Mouse (Mus musculus): ENCODE measurements around the gene Negr1. TPM values are rescaled to one million over a fixed set of nuclear protein-coding genes. Genes with fewer than 3 reads are reported as not detected.

Negr1 gene
- total and polyA plus RNA-seq, 3 experiments, result not detected

- dilution Hi-C loops (cut with MboI; ENCODE audit: extremely low pct_ligation_motif_present, extremely low pct_unique_long_range_greater_than_20kb, low sequenced_read_pairs), result no loop called here
Observed at GRCm38 (mm10) chr3:156799228-156799627, 237.6 kb downstream of the Negr1 start.

DNA sequence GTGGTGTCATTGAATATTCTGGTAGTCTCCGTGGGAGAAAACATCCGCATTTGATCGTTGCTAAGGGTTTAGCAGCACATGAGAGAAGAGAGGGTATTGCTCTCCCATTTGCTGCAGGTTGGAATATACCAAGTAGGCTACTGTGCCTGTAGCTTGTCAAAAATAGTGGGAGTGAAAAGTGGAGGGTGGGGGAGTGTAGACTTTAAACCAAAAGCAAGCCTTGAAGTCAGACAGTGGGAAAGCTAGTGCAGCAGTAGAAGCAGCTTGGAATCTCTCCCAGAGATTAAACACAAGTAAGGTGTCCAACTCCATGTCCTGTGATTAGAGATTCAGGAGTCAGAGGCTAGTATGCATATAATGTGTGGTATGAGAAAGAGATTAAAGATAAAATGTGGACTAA lies 248.2 kb downstream of the Negr1 start:
- H3K36me3 ChIP-seq (replicated peaks in 1 of 2; ENCODE audit: control insufficient read depth in 1 of 2, insufficient read depth in 1 of 2, low read length in 1 of 2), result no peaks in the 10 kb centered on the region
- H3K79me2 ChIP-seq (replicated peaks; ENCODE audit: control insufficient read depth, extremely low read depth, insufficient read depth, poor library complexity, severe bottlenecking), result no peaks in the 10 kb centered on the region
- in situ Hi-C loops (cut with MboI; ENCODE audit: low pct_ligation_motif_present, low pct_unique_long_range_greater_than_20kb, low sequenced_read_pairs), result no loop called here
- TF ChIP-seq ETS1 (conservative IDR thresholded peaks at IDR 0.05; ENCODE audit: low read depth, low read length), result no peak
- no peak for TF ChIP-seq HCFC1 (IDR thresholded peaks at IDR 0.05; ENCODE audit: low read depth, low read length)
- TF ChIP-seq CHD1 (IDR thresholded peaks at IDR 0.05; ENCODE audit: low read depth, low read length), result no peak
- no peak for TF ChIP-seq SMC3 (IDR thresholded peaks at IDR 0.05; ENCODE audit: low read depth, low read length)
- TF ChIP-seq MAFK (IDR thresholded peaks at IDR 0.05; ENCODE audit: insufficient replicate concordance, low read length), result no peak
- no peak for TF ChIP-seq E2F4 (IDR thresholded peaks at IDR 0.05; ENCODE audit: insufficient replicate concordance, low read depth, low read length)
- TF ChIP-seq SIN3A (IDR thresholded peaks at IDR 0.05; ENCODE audit: low read length), result no peak
- TF ChIP-seq NELFE (IDR thresholded peaks at IDR 0.05; ENCODE audit: low read depth, low read length), result no peak
- no peak for TF ChIP-seq USF1 (IDR thresholded peaks at IDR 0.05; ENCODE audit: low read depth, low read length)
- no peak for TF ChIP-seq CTCF (conservative IDR thresholded peaks at IDR 0.05 in 1 of 2, IDR thresholded peaks at IDR 0.05 in 1 of 2; ENCODE audit: low read depth in 2 of 2, low read length in 2 of 2)
- TF ChIP-seq JUN (IDR thresholded peaks at IDR 0.05; ENCODE audit: insufficient read depth, low read depth, low read length), result no peak
- TF ChIP-seq MEF2A (IDR thresholded peaks at IDR 0.05; ENCODE audit: borderline replicate concordance, low read depth, low read length), result no peak
- TF ChIP-seq TCF12 (IDR thresholded peaks at IDR 0.05; ENCODE audit: low read depth, low read length), result no peak
- H3K4me3 ChIP-seq (replicated peaks in 1 of 3; ENCODE audit: low read depth in 2 of 3, low read length in 2 of 3, poor library complexity in 1 of 3), result no peak overlapping the region
- H3K4me2 ChIP-seq (ENCODE audit: insufficient read depth, low read depth, poor library complexity, severe bottlenecking), result no peak overlapping the region
- peaks cover 27% of the 10 kb centered on the region for H3K9me3 ChIP-seq (replicated peaks; ENCODE audit: low read length)
- dilution Hi-C loops (cut with MboI; ENCODE audit: extremely low pct_ligation_motif_present, extremely low pct_unique_long_range_greater_than_20kb, low sequenced_read_pairs), result no loop called here
- H3K9ac ChIP-seq (ENCODE audit: insufficient read depth, low read depth), result no peak overlapping the region
- no peaks in the 10 kb centered on the region for H3K4me1 ChIP-seq (ENCODE audit: control insufficient read depth in 1 of 2, insufficient read depth in 2 of 2)
- no peak for DNase-seq (ENCODE audit: extremely low read depth)
- H3K27ac ChIP-seq (ENCODE audit: insufficient read depth, low read depth), result no peak overlapping the region
- no peaks in the 10 kb centered on the region for H3K27me3 ChIP-seq (replicated peaks)

More at GRCm38 (mm10) chr3:156799228-156799627, 237.6 kb downstream of the Negr1 start:
- Histone ChIP-seq H3K4me3 (replicated peaks in 1 of 3; ENCODE audit: low read depth in 2 of 3, low read length in 2 of 3, poor library complexity in 1 of 3) (no peak overlapping the region), H3K36me3 (replicated peaks in 1 of 2; ENCODE audit: control insufficient read depth in 1 of 2, insufficient read depth in 1 of 2, low read length in 1 of 2) (no peaks in the 10 kb centered on the region), H3K27me3 (replicated peaks) (no peaks in the 10 kb centered on the region), H3K27ac (ENCODE audit: insufficient read depth, low read depth) (no peak overlapping the region), H3K9me3 (replicated peaks; ENCODE audit: low read length) (peaks cover 17% of the 10 kb centered on the region), H3K79me2 (replicated peaks; ENCODE audit: control insufficient read depth, extremely low read depth, insufficient read depth, poor library complexity, severe bottlenecking) (no peaks in the 10 kb centered on the region), H3K9ac (ENCODE audit: insufficient read depth, low read depth) (no peak overlapping the region), H3K4me1 (ENCODE audit: control insufficient read depth in 1 of 2, insufficient read depth in 2 of 2) (no peaks in the 10 kb centered on the region), H3K4me2 (ENCODE audit: insufficient read depth, low read depth, poor library complexity, severe bottlenecking) (no peak overlapping the region)
- no peak for DNase-seq (ENCODE audit: extremely low read depth)
- in situ Hi-C loops (cut with MboI; ENCODE audit: low pct_ligation_motif_present, low pct_unique_long_range_greater_than_20kb, low sequenced_read_pairs), result no loop called here
- TF ChIP-seq JUND (conservative IDR thresholded peaks at IDR 0.05; ENCODE audit: low read depth, low read length), result no peak
- no peak for TF ChIP-seq ETS1 (conservative IDR thresholded peaks at IDR 0.05; ENCODE audit: low read depth, low read length)
- no peak for TF ChIP-seq ZC3H11A (IDR thresholded peaks at IDR 0.05; ENCODE audit: low read depth, low read length)
- TF ChIP-seq BHLHE40 (IDR thresholded peaks at IDR 0.05; ENCODE audit: low read depth, low read length), result no peak
- TF ChIP-seq MEF2A (IDR thresholded peaks at IDR 0.05; ENCODE audit: borderline replicate concordance, low read depth, low read length), result no peak
- no peak for TF ChIP-seq USF2 (conservative IDR thresholded peaks at IDR 0.05; ENCODE audit: low read depth, low read length)
- no peak for TF ChIP-seq RCOR1 (conservative IDR thresholded peaks at IDR 0.05; ENCODE audit: low read depth, low read length)
- TF ChIP-seq ZKSCAN1 (IDR thresholded peaks at IDR 0.05; ENCODE audit: borderline replicate concordance, low read depth, low read length), result no peak
- TF ChIP-seq ELF1 (IDR thresholded peaks at IDR 0.05; ENCODE audit: low read depth, low read length), result no peak
- no peak for TF ChIP-seq POLR2AphosphoS2 (IDR thresholded peaks at IDR 0.05; ENCODE audit: low read depth, low read length)
- no peak for TF ChIP-seq EP300 (IDR thresholded peaks at IDR 0.05; ENCODE audit: low read length)
- TF ChIP-seq CHD1 (IDR thresholded peaks at IDR 0.05; ENCODE audit: low read depth, low read length), result no peak
- TF ChIP-seq SMC3 (IDR thresholded peaks at IDR 0.05; ENCODE audit: low read depth, low read length), result no peak
- TF ChIP-seq RAD21 (IDR thresholded peaks at IDR 0.05; ENCODE audit: low read depth, low read length), result no peak
- no peak for TF ChIP-seq HCFC1 (IDR thresholded peaks at IDR 0.05; ENCODE audit: low read depth, low read length)
- TF ChIP-seq NELFE (IDR thresholded peaks at IDR 0.05; ENCODE audit: low read depth, low read length), result no peak
- TF ChIP-seq ZMIZ1 (IDR thresholded peaks at IDR 0.05; ENCODE audit: low read depth, low read length), result no peak
- TF ChIP-seq ZNF384 (IDR thresholded peaks at IDR 0.05; ENCODE audit: low read depth, low read length), result no peak
- no peak for TF ChIP-seq NRF1 (IDR thresholded peaks at IDR 0.05; ENCODE audit: low read depth, low read length)
- TF ChIP-seq UBTF (IDR thresholded peaks at IDR 0.05; ENCODE audit: low read depth, low read length), result no peak
